Mouse (Mus musculus): ENCODE measurements around the gene Olfr733.

The Olfr733 gene

GRCm38 (mm10) chr14:50301422-50301821 is at the start of gene Olfr733:
Gene Olfr733, minus strand, starts transcription at chr14:50301522.
- no peak for DNase-seq (ENCODE audit: low read depth)

DNA sequence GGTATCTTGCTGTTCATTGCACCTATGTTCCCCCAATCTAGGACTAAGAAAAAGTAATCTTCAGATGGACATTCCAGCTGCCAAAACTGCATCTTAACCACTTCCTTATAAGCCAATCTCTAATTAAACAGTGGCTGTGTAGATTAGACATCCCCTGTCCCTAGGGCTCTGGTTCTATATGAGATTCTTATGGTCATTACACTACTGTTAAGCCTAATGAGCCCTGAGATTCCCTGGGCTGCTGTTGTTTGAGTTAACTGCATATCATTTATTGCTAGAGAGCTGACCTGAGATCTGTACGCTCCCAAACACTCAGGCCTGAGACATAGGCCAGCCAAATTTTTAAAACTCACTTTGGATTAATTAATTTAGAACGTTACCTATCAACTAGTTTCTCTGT is 47.5 kb upstream of the Olfr733 start, which contains the start of gene Olfr735:
Gene Olfr735 (minus strand): TSS at position 77 of the 400 bp plus-strand sequence.
- DNase-seq (ENCODE audit: low read depth): no peak

GRCm38 (mm10) chr14:50326661-50327060 is 25.3 kb upstream of the Olfr733 start, which contains the start of gene Olfr734:
Gene Olfr734, minus strand, starts transcription at chr14:50326761.
- DNase-seq (ENCODE audit: low read depth): no peak

DNA sequence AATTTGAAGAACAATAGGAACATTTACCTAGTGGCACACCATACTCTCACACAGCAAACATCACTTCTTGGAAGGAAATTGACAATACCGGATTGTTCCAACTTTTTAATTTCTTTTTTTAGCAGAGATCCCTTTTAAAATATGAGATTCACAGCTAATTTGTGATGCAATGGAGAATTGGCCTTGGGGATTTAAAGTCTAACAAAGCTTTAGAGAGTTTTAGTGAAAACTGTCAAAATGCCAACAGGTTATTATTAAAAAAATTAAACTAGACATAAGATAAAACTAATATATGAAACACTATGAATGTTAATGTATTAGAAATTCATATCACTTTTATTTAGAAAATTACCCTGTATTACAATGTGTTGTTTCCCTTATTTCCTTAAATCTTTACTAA is 17.2 kb downstream of the Olfr733 start, which contains the start of gene Olfr732:
Gene Olfr732 (minus strand): TSS at position 101 of the 400 bp plus-strand sequence.
- DNase-seq (ENCODE audit: low read depth): no peak
